Mouse (Mus musculus): ENCODE data around the gene Tbc1d10c. TPM values are rescaled to one million over a fixed set of nuclear protein-coding genes. Genes with fewer than 3 reads are reported as not detected.

Tbc1d10c gene
- total and polyA plus RNA-seq, 3 experiments: 12.8 to 36.0 (median 21.9) TPM

DNA sequence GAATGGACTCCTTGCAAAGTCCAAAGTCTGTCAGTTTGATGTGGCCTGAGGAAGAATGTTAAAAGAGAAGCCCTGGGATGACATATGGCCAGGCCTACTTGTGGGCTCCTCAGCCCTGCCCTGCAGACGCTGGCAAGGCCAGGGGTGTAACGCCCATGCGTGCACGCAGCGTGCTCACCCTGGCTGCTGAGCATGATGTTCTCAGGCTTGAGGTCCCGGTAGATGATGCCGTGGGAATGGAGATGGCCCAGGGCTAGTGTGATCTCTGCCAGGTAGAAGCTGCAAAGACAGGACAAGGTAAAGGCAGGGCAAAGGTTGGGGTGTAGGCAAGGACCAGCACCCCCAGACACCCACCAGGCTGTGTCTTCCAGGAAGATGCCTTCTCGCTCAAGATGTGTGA lies 32.0 kb downstream of the Tbc1d10c start:
- no peaks in the 10 kb centered on the region for H3K27me3 ChIP-seq (ENCODE audit: insufficient read depth, low read length)
- ATAC-seq (ENCODE audit: extremely low read depth, insufficient number of reproducible peaks, low FRiP score, poor library complexity, severe bottlenecking) (no peak), DNase-seq (ENCODE audit: low spot score) (no peak)
- peaks cover 50% of the 10 kb centered on the region for H3K4me1 ChIP-seq (ENCODE audit: insufficient read depth, low read depth, low read length)
- no peaks in the 10 kb centered on the region for H3K9me3 ChIP-seq (replicated peaks)
- peak overlapping the region; percentile 31; the same call in 1 of the 2 replicates for H3K4me3 ChIP-seq (ENCODE audit: low read depth, low read length)
- no peak for TF ChIP-seq GATA1 (IDR thresholded peaks at IDR 0.05; ENCODE audit: borderline replicate concordance, low read length)
- peaks cover 80% of the 10 kb centered on the region for H3K36me3 ChIP-seq (replicated peaks)

DNA sequence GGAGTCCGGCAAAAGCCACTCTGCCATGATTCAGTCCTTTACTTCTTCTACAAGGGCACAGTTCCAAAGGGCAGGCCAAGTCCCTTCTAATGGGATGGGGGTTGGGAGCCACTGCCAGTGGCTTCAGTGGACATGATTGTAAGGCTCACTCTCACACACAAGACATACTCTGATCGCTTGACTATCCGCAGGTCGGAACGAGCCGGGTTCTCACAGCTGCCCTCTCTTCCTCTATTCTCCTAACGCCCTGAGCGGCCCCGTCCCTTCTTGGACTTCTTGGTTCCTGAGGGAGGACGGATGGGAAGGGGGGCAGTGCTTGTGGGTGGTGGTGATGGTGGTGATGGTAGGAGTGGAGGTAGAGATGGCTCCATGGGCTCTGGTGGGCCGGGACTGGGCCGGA lies 34.3 kb downstream of the Tbc1d10c start:
- Histone ChIP-seq H3K4me3 (ENCODE audit: low read depth, low read length) (no peak overlapping the region), H3K9me3 (replicated peaks) (no peaks in the 10 kb centered on the region), H3K4me1 (ENCODE audit: insufficient read depth, low read depth, low read length) (peaks cover 49% of the 10 kb centered on the region), H3K36me3 (replicated peaks) (peaks cover 98% of the 10 kb centered on the region), H3K27me3 (ENCODE audit: insufficient read depth, low read length) (no peaks in the 10 kb centered on the region)
- DNase-seq (ENCODE audit: low spot score): no peak
- TF ChIP-seq GATA2 (IDR thresholded peaks at IDR 0.05; ENCODE audit: borderline replicate concordance, low read depth, low read length): no peak
- TF ChIP-seq GATA1 (IDR thresholded peaks at IDR 0.05; ENCODE audit: borderline replicate concordance, low read length): no peak
- no peak for TF ChIP-seq TAL1 (conservative IDR thresholded peaks at IDR 0.05; ENCODE audit: low read depth, low read length)
- no peak for TF ChIP-seq POLR2AphosphoS5 (IDR thresholded peaks at IDR 0.05; ENCODE audit: insufficient replicate concordance, low read depth, low read length)
- no peak for TF ChIP-seq CTCF (IDR thresholded peaks at IDR 0.05; ENCODE audit: low read depth, low read length)
- ATAC-seq (ENCODE audit: extremely low read depth, insufficient number of reproducible peaks, low FRiP score, poor library complexity, severe bottlenecking): no peak

DNA sequence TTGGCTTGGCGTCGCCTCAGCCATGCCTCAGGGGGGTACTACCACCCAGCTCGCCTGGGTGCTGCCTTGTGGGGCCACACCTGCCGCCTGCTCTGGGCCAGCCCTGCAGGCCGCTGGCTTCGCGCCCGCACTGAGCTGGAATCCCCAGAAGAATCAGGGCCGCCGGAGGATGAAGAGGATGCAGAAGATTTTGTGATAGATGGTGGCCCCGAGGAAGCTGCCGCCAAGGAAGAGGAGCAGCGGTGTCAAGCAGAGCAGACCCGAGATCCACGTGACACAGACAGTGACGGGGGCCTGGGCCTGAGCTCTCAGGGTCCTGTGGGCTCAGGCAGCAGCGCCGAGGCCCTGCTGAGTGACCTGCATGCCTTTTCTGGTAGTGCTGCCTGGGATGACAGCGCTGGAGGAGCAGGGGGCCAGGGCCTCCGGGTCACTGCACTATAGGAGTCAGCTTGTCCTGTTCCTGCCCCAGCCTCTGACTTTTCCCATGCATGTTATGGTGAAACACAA lies 35.0 kb downstream of the Tbc1d10c start:
- TF ChIP-seq CTCF (IDR thresholded peaks at IDR 0.05; ENCODE audit: low read depth, low read length) (no peak), TAL1 (conservative IDR thresholded peaks at IDR 0.05; ENCODE audit: low read depth, low read length) (no peak)
- peaks cover 98% of the 10 kb centered on the region for H3K36me3 ChIP-seq (replicated peaks)

DNA sequence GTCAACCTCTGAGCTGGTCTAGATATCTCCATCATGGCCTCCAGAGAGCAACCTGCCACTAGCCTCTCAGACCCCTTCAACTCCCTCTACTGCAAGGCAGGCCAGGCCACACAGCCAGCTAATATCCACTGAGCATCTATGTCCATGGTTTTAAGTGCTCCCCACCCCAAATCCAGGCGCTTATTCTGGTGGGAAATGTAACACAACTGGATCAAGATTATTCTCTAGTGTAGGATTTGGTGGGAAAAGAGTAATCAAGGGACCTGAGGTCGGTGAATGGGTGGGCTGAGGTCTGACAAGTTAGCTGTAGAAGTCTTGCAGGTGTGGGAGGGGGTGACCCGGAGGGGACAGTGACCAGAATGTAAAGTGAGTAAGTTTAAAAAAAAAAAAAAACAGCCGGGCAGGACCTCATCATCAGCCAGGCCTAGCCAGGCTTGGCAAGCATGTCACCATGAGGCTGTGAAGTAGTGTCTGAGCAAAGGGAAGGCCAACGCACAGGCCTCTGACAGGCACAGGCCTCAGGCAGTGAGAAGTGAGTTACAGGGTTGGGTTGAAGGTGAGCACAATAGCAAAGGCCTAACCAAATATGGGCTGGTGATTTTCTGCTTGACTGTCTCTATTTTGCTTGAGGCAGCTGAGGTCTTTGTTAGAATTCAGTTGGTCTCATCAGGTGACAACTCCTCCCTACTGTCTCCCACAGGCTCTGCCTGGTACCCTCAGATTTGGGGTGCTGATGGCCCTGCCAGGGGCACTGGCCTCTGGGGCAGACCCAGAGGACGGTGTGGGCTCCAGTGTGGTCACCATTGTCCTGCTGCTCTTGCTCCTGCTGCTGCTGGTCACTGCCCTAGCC lies 35.6 kb downstream of the Tbc1d10c start:
- no peak for ATAC-seq (ENCODE audit: extremely low read depth, insufficient number of reproducible peaks, low FRiP score, poor library complexity, severe bottlenecking)
- H3K27me3 ChIP-seq (ENCODE audit: insufficient read depth, low read length): no peaks in the 10 kb centered on the region
- DNase-seq (ENCODE audit: low spot score): no peak
- peak overlapping the region; percentile 38; the same call in 1 of the 2 replicates for H3K4me3 ChIP-seq (ENCODE audit: low read depth, low read length)
- no peaks in the 10 kb centered on the region for H3K9me3 ChIP-seq (replicated peaks)
- no peak for TF ChIP-seq GATA1 (IDR thresholded peaks at IDR 0.05; ENCODE audit: borderline replicate concordance, low read length)
- no peak for TF ChIP-seq GATA2 (IDR thresholded peaks at IDR 0.05; ENCODE audit: borderline replicate concordance, low read depth, low read length)
- no peak; the same call in 1 of the 2 replicates for TF ChIP-seq POLR2AphosphoS5 (IDR thresholded peaks at IDR 0.05; ENCODE audit: insufficient replicate concordance, low read depth, low read length)
- no peak for TF ChIP-seq TAL1 (conservative IDR thresholded peaks at IDR 0.05; ENCODE audit: low read depth, low read length)
- no peak for TF ChIP-seq CTCF (IDR thresholded peaks at IDR 0.05; ENCODE audit: low read depth, low read length)
- H3K36me3 ChIP-seq (replicated peaks): peaks cover 98% of the 10 kb centered on the region
- H3K4me1 ChIP-seq (ENCODE audit: insufficient read depth, low read depth, low read length): peaks cover 50% of the 10 kb centered on the region

More for the DNA sequence above, 35.0 kb downstream of the Tbc1d10c start:
- DNase-seq (ENCODE audit: low spot score) (no peak), ATAC-seq (ENCODE audit: extremely low read depth, insufficient number of reproducible peaks, low FRiP score, poor library complexity, severe bottlenecking) (no peak)
- peak overlapping the region; percentile 34; the same call in 1 of the 2 replicates for H3K4me3 ChIP-seq (ENCODE audit: low read depth, low read length)
- H3K27me3 ChIP-seq (ENCODE audit: insufficient read depth, low read length): no peaks in the 10 kb centered on the region
- peaks cover 48% of the 10 kb centered on the region for H3K4me1 ChIP-seq (ENCODE audit: insufficient read depth, low read depth, low read length)
- no peaks in the 10 kb centered on the region for H3K9me3 ChIP-seq (replicated peaks)

DNA sequence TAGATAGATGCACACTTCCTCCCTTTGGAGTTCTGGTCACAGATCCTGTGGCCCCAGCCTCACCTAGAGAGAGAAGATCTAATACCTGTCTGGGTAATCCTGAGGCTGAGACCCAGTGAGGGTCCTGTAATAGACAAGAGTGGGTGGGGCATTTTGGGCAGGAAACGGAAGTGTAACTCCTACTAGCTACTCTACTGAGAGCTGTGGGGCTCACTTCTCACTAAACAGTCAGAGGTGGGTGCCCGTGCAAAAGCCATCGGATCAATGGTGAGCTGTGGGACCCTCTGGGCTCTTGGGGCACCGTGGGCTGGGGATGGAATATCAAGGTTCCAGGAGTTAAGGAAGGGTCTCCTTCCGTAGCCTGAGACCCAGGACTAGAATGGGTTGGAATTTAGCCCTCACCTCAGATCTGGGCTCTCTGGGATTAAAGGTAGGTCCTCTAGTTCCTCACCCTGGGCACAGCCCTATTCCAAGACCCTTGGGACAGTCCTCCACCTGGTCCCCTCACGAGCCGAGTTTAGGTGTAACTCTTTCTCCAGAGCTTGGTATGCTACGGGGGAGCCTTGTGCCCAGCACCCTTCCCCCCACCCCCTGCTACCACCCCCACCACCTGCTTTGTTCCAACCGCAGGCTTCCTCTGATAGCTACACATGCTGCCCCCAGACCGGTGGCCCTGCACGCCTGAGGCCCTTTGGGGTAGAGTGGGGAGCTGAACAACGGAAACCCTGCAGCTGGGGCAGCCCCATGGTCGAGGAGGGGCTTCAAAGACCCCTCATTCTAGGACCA lies 36.5 kb downstream of the Tbc1d10c start:
- TF ChIP-seq GATA2 (IDR thresholded peaks at IDR 0.05; ENCODE audit: borderline replicate concordance, low read depth, low read length) (no peak), CTCF (IDR thresholded peaks at IDR 0.05; ENCODE audit: low read depth, low read length) (no peak), GATA1 (IDR thresholded peaks at IDR 0.05; ENCODE audit: borderline replicate concordance, low read length) (no peak), TAL1 (conservative IDR thresholded peaks at IDR 0.05; ENCODE audit: low read depth, low read length) (no peak), POLR2AphosphoS5 (IDR thresholded peaks at IDR 0.05; ENCODE audit: insufficient replicate concordance, low read depth, low read length) (no peak)
- Histone ChIP-seq H3K36me3 (replicated peaks) (peaks cover 100% of the 10 kb centered on the region), H3K4me1 (ENCODE audit: insufficient read depth, low read depth, low read length) (peaks cover 58% of the 10 kb centered on the region), H3K4me3 (ENCODE audit: low read depth, low read length) (peak overlapping the region; percentile 38; the same call in 1 of the 2 replicates), H3K9me3 (replicated peaks) (no peaks in the 10 kb centered on the region), H3K27me3 (ENCODE audit: insufficient read depth, low read length) (no peaks in the 10 kb centered on the region)
- peak; percentile 19; the same call in 1 of the 2 replicates for ATAC-seq (ENCODE audit: extremely low read depth, insufficient number of reproducible peaks, low FRiP score, poor library complexity, severe bottlenecking)
- peak; percentile 40 for DNase-seq (ENCODE audit: low spot score)

DNA sequence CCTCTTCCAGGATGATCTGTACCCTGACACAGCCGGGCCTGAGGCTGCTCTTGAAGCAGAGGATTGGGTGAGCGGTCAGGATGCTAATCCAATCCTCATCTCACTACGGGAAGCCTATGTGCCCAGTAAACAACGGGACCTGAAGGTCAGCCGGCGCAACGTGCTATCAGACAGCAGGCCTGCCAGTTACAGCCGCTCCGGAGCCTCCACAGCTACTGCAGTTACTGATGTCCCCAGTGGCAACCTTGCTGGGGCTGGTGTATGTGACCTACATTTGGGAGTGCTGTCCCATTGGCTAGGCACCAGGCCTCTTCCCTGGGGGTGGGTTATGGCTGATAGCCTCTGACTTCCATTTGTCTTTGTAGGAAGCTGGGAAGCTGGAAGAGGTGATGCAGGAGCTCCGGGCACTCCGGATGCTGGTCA lies 37.8 kb downstream of the Tbc1d10c start, which contains the start of gene Ptprcap:
TSS of gene Ptprcap (plus strand) at position 373 of the 423 bp plus-strand sequence.
- H3K4me1 ChIP-seq (ENCODE audit: insufficient read depth, low read depth, low read length): peaks cover 68% of the 10 kb centered on the region
- H3K36me3 ChIP-seq (replicated peaks): peaks cover 92% of the 10 kb centered on the region
- no peak for ATAC-seq (ENCODE audit: extremely low read depth, insufficient number of reproducible peaks, low FRiP score, poor library complexity, severe bottlenecking)
- no peaks in the 10 kb centered on the region for H3K27me3 ChIP-seq (ENCODE audit: insufficient read depth, low read length)
- no peaks in the 10 kb centered on the region for H3K9me3 ChIP-seq (replicated peaks)
- TF ChIP-seq TAL1 (conservative IDR thresholded peaks at IDR 0.05; ENCODE audit: low read depth, low read length): no peak
- no peak for TF ChIP-seq GATA2 (IDR thresholded peaks at IDR 0.05; ENCODE audit: borderline replicate concordance, low read depth, low read length)
- TF ChIP-seq CTCF (IDR thresholded peaks at IDR 0.05; ENCODE audit: low read depth, low read length): no peak
- TF ChIP-seq GATA1 (IDR thresholded peaks at IDR 0.05; ENCODE audit: borderline replicate concordance, low read length): no peak
- no peak for TF ChIP-seq POLR2AphosphoS5 (IDR thresholded peaks at IDR 0.05; ENCODE audit: insufficient replicate concordance, low read depth, low read length)
- no peak within 1 kb of the TSS for H3K4me3 ChIP-seq (ENCODE audit: low read depth, low read length)
- DNase-seq (ENCODE audit: low spot score): no peak

Data from G1E (cell line).